Mouse (Mus musculus) CH12.LX (cell line): ENCODE measurements around the gene Hmox2. TPM values are rescaled to one million over a fixed set of nuclear protein-coding genes. Genes with fewer than 3 reads are reported as not detected.

Experiments
- DNase-seq: peaks from one replicate; pipeline ENCODE4 v3.0.0-alpha.2; 2013; ENCODE audit errors: extremely low read depth
- H3K27ac ChIP-seq: 2 replicates; pipeline ENCODE4 v1.5.1; 2012; ENCODE audit warnings: low read depth, mild to moderate bottlenecking, control low read depth, moderate library complexity; ENCODE audit not compliant: insufficient read depth
- H3K27me3 ChIP-seq: replicated peaks from 2 replicates; pipeline ENCODE3; 2012; ENCODE audit warnings: inconsistent platforms
- H3K36me3 ChIP-seq, 2 experiments: replicated peaks in 1 of 2; 2 replicates each; pipeline versions ENCODE3 to v1.6.1; 2012; ENCODE audit warnings: inconsistent platforms in 1 of 2, low read length in 1 of 2, mild to moderate bottlenecking in 1 of 2, mixed read lengths in 1 of 2, moderate library complexity in 1 of 2; ENCODE audit not compliant: control insufficient read depth in 1 of 2, insufficient read depth in 1 of 2
- H3K4me1 ChIP-seq, 2 experiments: 2 replicates each; pipeline ENCODE4 v1.6.1; 2012; ENCODE audit warnings: inconsistent platforms in 1 of 2, moderate library complexity in 1 of 2; ENCODE audit not compliant: insufficient read depth in 2 of 2, control insufficient read depth in 1 of 2
- H3K4me2 ChIP-seq: 2 replicates; pipeline ENCODE4 v1.6.1; 2012; ENCODE audit warnings: low read depth, mild to moderate bottlenecking, control low read depth; ENCODE audit not compliant: poor library complexity, insufficient read depth, severe bottlenecking
- H3K4me3 ChIP-seq, 3 experiments: fragments of 150-350 bp in 1 of 3; sonication (generic) in 1 of 3; replicated peaks in 1 of 3; 2 replicates each; pipeline versions ENCODE3 to v1.5.1; 2011 to 2012; ENCODE audit warnings: low read depth in 2 of 3, low read length in 2 of 3, mild to moderate bottlenecking in 2 of 3, moderate library complexity in 2 of 3, control low read depth in 1 of 3, improper control_type of control experiment in 1 of 3, inconsistent platforms in 1 of 3, mixed read lengths in 1 of 3; ENCODE audit not compliant: poor library complexity in 1 of 3
- H3K79me2 ChIP-seq: replicated peaks from 2 replicates; pipeline ENCODE4 v1.6.1; 2012; ENCODE audit warnings: mild to moderate bottlenecking, moderate library complexity; ENCODE audit not compliant: control insufficient read depth, poor library complexity, insufficient read depth, severe bottlenecking; ENCODE audit errors: extremely low read depth
- H3K9ac ChIP-seq: 2 replicates; pipeline ENCODE4 v1.6.1; 2012; ENCODE audit warnings: low read depth, mild to moderate bottlenecking, control low read depth, moderate library complexity; ENCODE audit not compliant: insufficient read depth
- H3K9me3 ChIP-seq: replicated peaks from 2 replicates; pipeline ENCODE3; 2012; ENCODE audit warnings: low read length, inconsistent platforms, mixed read lengths
- CHD1 ChIP-seq: IDR thresholded peaks from 2 replicates; pipeline ENCODE4 v1.6.1; 2012; ENCODE audit warnings: low read depth, low read length, improper control_type of control experiment, inconsistent platforms
- CTCF ChIP-seq, 2 experiments: IDR thresholded peaks in 1 of 2; conservative IDR thresholded peaks in 1 of 2; 2 replicates each; pipeline ENCODE4 v1.5.1; 2011 to 2012; ENCODE audit warnings: low read depth in 2 of 2, low read length in 2 of 2, improper control_type of control experiment in 1 of 2, inconsistent platforms in 1 of 2, mild to moderate bottlenecking in 1 of 2, moderate library complexity in 1 of 2
- ELF1 ChIP-seq: IDR thresholded peaks from 2 replicates; pipeline ENCODE4 v1.6.1; 2014; ENCODE audit warnings: low read depth, mild to moderate bottlenecking, inconsistent platforms, low read length, improper control_type of control experiment
- ETS1 ChIP-seq: conservative IDR thresholded peaks from 2 replicates; pipeline ENCODE4 v1.6.1; 2012; ENCODE audit warnings: low read depth, mild to moderate bottlenecking, inconsistent platforms, low read length, improper control_type of control experiment, moderate library complexity
- HCFC1 ChIP-seq: IDR thresholded peaks from 2 replicates; pipeline ENCODE4 v1.6.1; 2012; ENCODE audit warnings: low read depth, mild to moderate bottlenecking, inconsistent platforms, low read length, improper control_type of control experiment
- JUN ChIP-seq: IDR thresholded peaks from 2 replicates; pipeline ENCODE4 v1.6.1; 2011; ENCODE audit warnings: low read depth, mild to moderate bottlenecking, low read length, improper control_type of control experiment, moderate library complexity; ENCODE audit not compliant: insufficient read depth
- JUND ChIP-seq: conservative IDR thresholded peaks from 2 replicates; pipeline ENCODE4 v1.6.1; 2011; ENCODE audit warnings: low read depth, low read length, improper control_type of control experiment
- KAT2A ChIP-seq: IDR thresholded peaks from 2 replicates; pipeline ENCODE4 v1.6.1; 2012; ENCODE audit warnings: low read length, improper control_type of control experiment, inconsistent platforms; ENCODE audit not compliant: insufficient replicate concordance
- MAX ChIP-seq: IDR thresholded peaks from 2 replicates; pipeline ENCODE4 v1.6.1; 2011; ENCODE audit warnings: low read length, improper control_type of control experiment
- MAZ ChIP-seq: IDR thresholded peaks from 2 replicates; pipeline ENCODE4 v1.6.1; 2012; ENCODE audit warnings: low read depth, mild to moderate bottlenecking, inconsistent platforms, low read length, improper control_type of control experiment, moderate library complexity
- MXI1 ChIP-seq: IDR thresholded peaks from 2 replicates; pipeline ENCODE4 v1.6.1; 2011; ENCODE audit warnings: mild to moderate bottlenecking, low read depth, low read length, improper control_type of control experiment
- MYC ChIP-seq: IDR thresholded peaks from 2 replicates; pipeline ENCODE4 v1.6.1; 2011; ENCODE audit warnings: low read depth, mild to moderate bottlenecking, improper control_type of control experiment, low read length
- NELFE ChIP-seq: IDR thresholded peaks from 2 replicates; pipeline ENCODE4 v1.6.1; 2011; ENCODE audit warnings: low read depth, low read length, improper control_type of control experiment
- NRF1 ChIP-seq: IDR thresholded peaks from 2 replicates; pipeline ENCODE4 v1.6.1; 2014; ENCODE audit warnings: low read depth, mild to moderate bottlenecking, inconsistent platforms, low read length, improper control_type of control experiment, moderate library complexity
- POLR2A ChIP-seq: IDR thresholded peaks from 2 replicates; pipeline ENCODE4 v1.6.1; 2011; ENCODE audit warnings: low read depth, mild to moderate bottlenecking, improper control_type of control experiment, low read length
- POLR2AphosphoS2 ChIP-seq: IDR thresholded peaks from 2 replicates; pipeline ENCODE4 v1.6.1; 2011; ENCODE audit warnings: low read depth, low read length, improper control_type of control experiment
- RAD21 ChIP-seq: IDR thresholded peaks from 2 replicates; pipeline ENCODE4 v1.6.1; 2011; ENCODE audit warnings: low read depth, mild to moderate bottlenecking, low read length, improper control_type of control experiment, moderate library complexity
- SMC3 ChIP-seq: IDR thresholded peaks from 2 replicates; pipeline ENCODE4 v1.6.1; 2011; ENCODE audit warnings: low read depth, low read length, improper control_type of control experiment
- TBP ChIP-seq: conservative IDR thresholded peaks from 2 replicates; pipeline ENCODE4 v1.6.1; 2011; ENCODE audit warnings: low read depth, low read length, improper control_type of control experiment
- TCF12 ChIP-seq: IDR thresholded peaks from 2 replicates; pipeline ENCODE4 v1.6.1; 2014; ENCODE audit warnings: low read depth, mild to moderate bottlenecking, inconsistent platforms, low read length, improper control_type of control experiment
- UBTF ChIP-seq: IDR thresholded peaks from 2 replicates; pipeline ENCODE4 v1.6.1; 2012; ENCODE audit warnings: low read depth, mild to moderate bottlenecking, inconsistent platforms, low read length, improper control_type of control experiment, moderate library complexity
- USF1 ChIP-seq: IDR thresholded peaks from 2 replicates; pipeline ENCODE4 v1.6.1; 2014; ENCODE audit warnings: low read depth, mild to moderate bottlenecking, inconsistent platforms, low read length, improper control_type of control experiment
- ZC3H11A ChIP-seq: IDR thresholded peaks from 2 replicates; pipeline ENCODE4 v1.6.1; 2012; ENCODE audit warnings: low read depth, mild to moderate bottlenecking, inconsistent platforms, low read length, improper control_type of control experiment
- ZKSCAN1 ChIP-seq: IDR thresholded peaks from 2 replicates; pipeline ENCODE4 v1.6.1; 2012; ENCODE audit warnings: low read depth, inconsistent platforms, low read length, improper control_type of control experiment, borderline replicate concordance
- ZMIZ1 ChIP-seq: IDR thresholded peaks from 2 replicates; pipeline ENCODE4 v1.6.1; 2012; ENCODE audit warnings: low read depth, mild to moderate bottlenecking, inconsistent platforms, low read length, improper control_type of control experiment
- ZNF384 ChIP-seq: IDR thresholded peaks from 2 replicates; pipeline ENCODE4 v1.6.1; 2012; ENCODE audit warnings: low read depth, low read length, improper control_type of control experiment, inconsistent platforms
- dilution Hi-C: fragments of 300-500 bp; cut with MboI; formaldehyde crosslinking; loops from 2 replicates; pipeline ENCODE4 v1.14.3; 2020; ENCODE audit warnings: low sequenced_read_pairs; ENCODE audit not compliant: extremely low pct_unique_long_range_greater_than_20kb, extremely low pct_ligation_motif_present
- in situ Hi-C: fragments of 300-500 bp; cut with MboI; formaldehyde crosslinking; loops from 3 replicates; pipeline ENCODE4 v1.14.3; 2019; ENCODE audit warnings: low sequenced_read_pairs, low pct_ligation_motif_present, low pct_unique_long_range_greater_than_20kb, mixed read lengths
- polyA plus RNA-seq: library from polyadenylated mRNA; unstranded; fragments of >175 nt; gene quantifications from 2 replicates; pipeline ENCODE4 v1.2.1, GENCODE M21; 2012; ENCODE audit warnings: low read depth; ENCODE audit not compliant: insufficient read length
- total RNA-seq, 2 experiments: library from RNA; depleted of rRNA; stranded (reverse); fragments of 300-350 nt in 1 of 2; fragments of >200 nt in 1 of 2; gene quantifications; 2 replicates each; pipeline ENCODE4 v1.2.3; 2012 to 2014

The Hmox2 gene
- total RNA-seq (2012; rRNA removed), result 72.3 and 73.2 TPM in 2 replicates
- 74.0 and 80.4 TPM in 2 replicates for total RNA-seq (2014; rRNA removed)
- polyA plus RNA-seq, result 91.9 and 121 TPM in 2 replicates

- peak within 1 kb of the TSS; percentile 84 for H3K9ac ChIP-seq
- H3K27ac ChIP-seq, result peak within 1 kb of the TSS; percentile 7; the same call in 1 of the 2 replicates
- in situ Hi-C loops, result no loop called here
- peaks cover 6 to 56% of the 10 kb centered on the region in 2 experiments for H3K4me1 ChIP-seq
- H3K4me2 ChIP-seq, result peak within 1 kb of the TSS; percentile 89
- no peaks in the 10 kb centered on the region for H3K27me3 ChIP-seq
- H3K4me3 ChIP-seq, result peak within 1 kb of the TSS; percentile 76 to 80 (median 76)
- no peaks in the 10 kb centered on the region for H3K9me3 ChIP-seq
- dilution Hi-C loops, result no loop called here
- H3K36me3 ChIP-seq, result no peaks in the 10 kb centered on the region
- H3K79me2 ChIP-seq, result peaks cover 36% of the 10 kb centered on the region
- peak; percentile 92 for DNase-seq
- TF ChIP-seq TCF12 (peak; percentile 96), CTCF (conservative IDR thresholded peaks at IDR 0.05 in 1 of 2, IDR thresholded peaks at IDR 0.05 in 1 of 2; ENCODE audit: low read depth in 2 of 2, low read length in 2 of 2) (no peak), POLR2A (peak; percentile 97), ZC3H11A (no peak), MAZ (no peak), POLR2AphosphoS2 (peak; percentile 93), ZKSCAN1 (no peak), MAX (no peak; the same call in 1 of the 2 replicates), ELF1 (0 out of 2 replicates have a peak, but pooled peaks have one; percentile 6), HCFC1 (peak; percentile 47), MXI1 (peak; percentile 73; the same call in 1 of the 2 replicates), CHD1 (no peak), KAT2A (no peak; the same call in 1 of the 2 replicates), NELFE (peak; percentile 91; the same call in 1 of the 2 replicates), ZMIZ1 (peak; percentile 94), TBP (peak; percentile 83), NRF1 (peak; percentile 88), UBTF (0 out of 2 replicates have a peak, but pooled peaks have one; percentile 1), SMC3 (no peak)
- TF ChIP-seq, all 38 proteins: peak for 11
Observed at GRCm38 (mm10) chr16:4725780-4726527, at the start of gene Hmox2. Hmox2 (plus strand) TSS chr16:4726361.

DNA sequence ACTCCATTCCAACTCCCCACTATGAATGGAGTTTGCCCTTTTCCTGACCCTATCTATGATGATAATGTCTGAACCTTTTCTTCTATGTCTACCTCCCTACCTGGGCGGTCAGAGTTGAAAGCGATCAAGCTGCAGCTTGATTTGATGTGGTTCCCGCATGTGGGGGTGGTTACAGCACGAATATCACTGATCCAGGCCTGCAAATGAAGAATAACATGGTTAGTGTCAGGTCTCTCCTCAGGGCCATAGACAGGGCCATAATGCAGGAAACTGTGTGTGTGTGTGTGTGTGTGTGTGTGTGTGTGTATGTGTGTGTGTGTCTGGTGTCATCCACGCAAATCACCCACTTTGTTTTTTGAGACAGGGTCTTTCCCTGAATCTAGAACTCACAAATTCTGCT lies 49.3 kb upstream of the Hmox2 start:
- dilution Hi-C loops, result no loop called here
- H3K27me3 ChIP-seq, result no peaks in the 10 kb centered on the region
- H3K4me2 ChIP-seq, result no peak overlapping the region

More for the DNA sequence above, 49.3 kb upstream of the Hmox2 start:
- H3K9ac ChIP-seq, result no peak overlapping the region
- in situ Hi-C loops, result loop anchor here (5.0 kb wide), 1 partner anchor 120 kb away; the partner anchor contains the start of gene Tfap4
- TF ChIP-seq USF1, result no peak
- no peak for TF ChIP-seq ZNF384
- TF ChIP-seq MYC, result no peak
- TF ChIP-seq JUN, result no peak
- no peak for TF ChIP-seq UBTF
- TF ChIP-seq JUND, result no peak
- TF ChIP-seq ZC3H11A, result no peak
- no peak for TF ChIP-seq RAD21
- no peak for TF ChIP-seq HCFC1
- TF ChIP-seq ETS1, result no peak
- TF ChIP-seq, all 38 proteins: peak for 0
- no peak for DNase-seq
- no peaks in the 10 kb centered on the region for H3K9me3 ChIP-seq
- peaks cover 35 to 53% of the 10 kb centered on the region in 2 experiments for H3K36me3 ChIP-seq
- peaks cover 8 to 66% of the 10 kb centered on the region in 2 experiments for H3K4me1 ChIP-seq
- peaks cover 6% of the 10 kb centered on the region for H3K79me2 ChIP-seq
- H3K4me3 ChIP-seq, result no peak overlapping the region
- no peak overlapping the region for H3K27ac ChIP-seq
